Mouse (Mus musculus) frontal cortex, postnatal 36 days (tissue): ENCODE measurements around the gene Tmem192.
"Not testable (repeated sequence)": the region's sequence is repeated elsewhere in the genome, so short reads cannot be mapped to it uniquely, and the experiment has no call there.

ENCODE experiments used
- DNase-seq, 2 experiments: peaks; one replicate each; pipeline ENCODE4 v3.0.0; 2022; ENCODE audit warnings: low spot score in 2 of 2

The Tmem192 gene

DNA sequence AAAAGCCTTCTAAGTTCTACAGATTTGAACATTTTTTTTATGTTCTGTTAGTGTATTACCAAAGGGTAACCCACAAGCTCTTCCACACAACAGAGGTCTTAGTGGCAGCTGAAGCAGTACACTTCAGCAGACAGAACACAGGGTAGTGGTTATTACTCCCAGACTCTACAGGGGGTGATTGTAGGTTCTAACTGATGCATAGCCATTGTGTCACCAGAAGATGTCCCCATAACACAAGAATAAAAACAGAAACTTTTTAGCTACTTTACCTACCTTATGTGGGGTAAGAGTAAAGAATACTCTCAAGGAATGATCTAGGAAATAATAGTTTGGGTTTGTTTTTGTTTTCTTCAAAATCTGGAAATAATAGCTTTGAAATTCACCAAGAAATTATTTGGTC, 15.9 kb downstream of the Tmem192 start:
- no peak for DNase-seq

DNA sequence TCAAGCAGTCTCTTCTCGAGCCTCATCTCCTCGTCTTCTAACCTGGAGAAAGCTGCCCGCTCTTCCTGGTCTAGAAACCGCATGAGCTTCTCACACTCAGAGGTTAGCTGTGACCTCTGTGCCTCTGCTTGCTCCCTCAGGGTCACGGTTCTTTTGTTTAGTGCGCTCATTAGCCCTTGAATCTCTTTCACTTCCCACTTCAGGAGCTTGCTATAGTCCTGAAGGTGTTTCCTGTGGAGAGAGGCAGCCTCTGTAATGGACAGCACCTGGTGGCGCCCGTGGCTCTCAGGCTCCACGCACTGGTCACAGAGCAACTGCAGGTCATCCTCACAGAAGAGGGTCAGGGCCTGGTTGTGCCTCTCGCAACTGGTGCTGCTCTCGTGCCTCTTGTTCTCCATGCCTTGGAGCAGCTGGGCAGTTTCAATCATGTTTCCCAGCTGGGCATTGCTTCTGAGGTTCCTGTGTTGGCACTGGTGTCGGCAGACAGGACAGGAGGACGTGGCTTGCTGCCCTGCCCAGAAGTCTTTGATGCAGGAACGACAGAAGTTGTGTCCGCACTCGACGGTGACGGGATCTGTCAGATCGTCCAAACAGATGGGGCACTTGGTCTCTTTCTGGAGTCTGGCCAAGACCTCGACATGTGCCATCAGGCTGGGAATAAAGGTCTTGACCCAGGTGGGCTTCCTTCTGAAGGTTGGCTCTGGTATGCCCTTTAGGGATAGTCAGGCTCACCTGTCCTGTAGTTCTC, 36.3 kb downstream of the Tmem192 start:
- DNase-seq: no peak

GRCm38 (mm10) chr8:64987731-64988130, 40.7 kb downstream of the Tmem192 start, which contains the start of gene Trim75:
Gene Trim75 (minus strand): TSS chr8:64987831.
- no peak for DNase-seq

- no peak for DNase-seq
Measured at GRCm38 (mm10) chr8:64998806-64999365, 51.9 kb downstream of the Tmem192 start.

DNA sequence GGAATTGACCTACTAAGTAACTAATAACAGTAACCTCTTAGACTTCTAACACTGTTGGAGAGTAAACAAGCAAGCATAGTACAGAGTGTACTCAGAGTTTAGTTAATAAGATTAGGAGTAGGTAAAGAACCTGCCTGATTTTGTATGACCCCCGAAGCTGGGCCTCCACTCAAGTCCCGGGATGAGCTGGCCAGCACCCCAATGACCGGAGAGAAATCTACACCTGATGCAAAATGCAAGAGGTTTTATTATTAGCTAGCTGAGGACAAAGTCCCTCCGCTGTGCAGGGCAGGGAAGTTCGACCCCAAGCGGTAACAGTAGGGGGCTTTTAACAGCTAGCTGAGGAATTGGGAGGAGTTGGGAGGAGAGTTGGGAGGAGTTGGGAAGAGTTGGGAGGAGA, 60.6 kb downstream of the Tmem192 start:
- not testable (repeated sequence) for DNase-seq

DNA sequence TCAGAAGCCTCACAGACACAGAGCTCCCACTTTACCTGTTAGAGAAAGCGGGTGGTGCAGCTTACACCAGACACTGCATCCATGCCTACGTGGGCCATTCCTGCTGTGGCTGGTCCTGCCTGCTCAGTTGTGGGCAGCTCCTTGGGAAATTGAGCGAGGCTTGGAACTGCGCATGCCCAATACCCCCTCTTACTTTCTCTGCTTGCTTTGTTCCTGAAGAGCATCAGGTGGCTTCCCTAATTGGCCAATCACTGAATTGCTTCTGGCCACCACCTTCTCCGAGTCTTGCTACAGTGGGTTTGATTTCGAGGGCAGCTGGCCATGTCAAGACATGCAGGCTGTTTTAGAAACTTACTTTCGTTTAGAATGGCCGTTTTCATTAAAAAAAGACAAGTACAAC, 71.4 kb downstream of the Tmem192 start, which contains the start of the genes Trim61 and Trim60:
TSS of gene Trim61 (minus strand) at position 101 of the 400 bp plus-strand sequence.
TSS of gene Trim60 (minus strand) at position 162 of the 400 bp plus-strand sequence.
- no peak for DNase-seq
